ENCODE assay signal across 26 mouse cellular contexts in genomic region chr2:16414340-16414976, GRCm38 (mm10). TPM values are rescaled to one million over a fixed set of nuclear protein-coding genes. Genes with fewer than 3 reads are reported as not detected.
A peak's percentile ranks its signal among the peaks of the same experiment; 100 is the strongest.
DNase-seq lines count a peak whose midpoint lies in the region; ATAC-seq and TF ChIP-seq lines count a peak whose summit lies in the region.
"Had no signal": no experiment of that assay in that cellular context is flagged by ENCODE, and none has a peak within 500 bp of the region (broad histone marks: within the 10 kb centered on the region; RNA-seq: fewer than 3 reads in every experiment).

No protein-coding gene starts in this region.

- H3K4me2 ChIP-seq in kidney, postnatal 0 days (ENCODE audit: low read length): no peak overlapping the region
- no peak overlapping the region for H3K4me2 ChIP-seq in lung, embryonic 15.5 days
- H3K4me2 ChIP-seq in lung, postnatal 0 days (replicated peaks; ENCODE audit: low read depth, low read length): no peak overlapping the region
- H3K4me2 ChIP-seq: embryonic facial prominence, embryonic 12.5 days; forebrain, embryonic 13.5 days; forebrain, embryonic 15.5 days had no signal

- no peak for TF ChIP-seq EP300 in lung, postnatal 0 days (IDR thresholded peaks at IDR 0.05)

- DNase-seq in embryo, embryonic 10 days (ENCODE audit: low spot score): peak; percentile 7
- DNase-seq in embryo, embryonic 10.5 days (ENCODE audit: low spot score): no peak
- peak; percentile 12 for DNase-seq in kidney, postnatal 0 days (ENCODE audit: low spot score)
- DNase-seq in kidney, adult 11 months: no peak
- no peak for DNase-seq in lung, postnatal 36 days
- peak; percentile 11 for DNase-seq in lung, postnatal 0 days (ENCODE audit: low spot score)
- no peak for DNase-seq in lung, adult 2 months
- DNase-seq: adrenal gland, adult 8-10 months; adrenal gland, postnatal 14 days; adrenal gland, postnatal 36 days; B cell, adult 2 months; cerebellum, adult 11-12 months; cerebellum, adult 2 months; cerebellum, adult 9-10 months; cerebellum, postnatal 10 days; cerebellum, postnatal 25 days had no signal

- no peak for ATAC-seq in kidney, postnatal 0 days (replicated peaks; ENCODE audit: low FRiP score, low read depth)
- peak; percentile 31; the same call in 1 of the 2 replicates for ATAC-seq in lung, embryonic 15.5 days (ENCODE audit: borderline replicate concordance, extremely low read depth, low FRiP score, low TSS enrichment)
- peak; percentile 23; the same call in 1 of the 2 replicates for ATAC-seq in lung, postnatal 0 days
- ATAC-seq: activated CD4-positive, CD25-positive, alpha-beta regulatory T cell, adult 4 months; CD4-positive, CD25-positive, alpha-beta regulatory T cell, adult 4 months; forebrain, embryonic 13.5 days; forebrain, embryonic 15.5 days; Patski had no signal

- no peak overlapping the region for H3K27ac ChIP-seq in kidney, postnatal 0 days
- H3K27ac ChIP-seq in lung, embryonic 15.5 days: no peak overlapping the region
- H3K27ac ChIP-seq in lung, postnatal 0 days (ENCODE audit: low read length): no peak overlapping the region
- H3K27ac ChIP-seq: embryonic facial prominence, embryonic 10.5 days; embryonic facial prominence, embryonic 12.5 days; forebrain, embryonic 13.5 days; forebrain, embryonic 15.5 days had no signal

- no peak for TF ChIP-seq POLR2A in lung, adult 2 months (IDR thresholded peaks at IDR 0.05; ENCODE audit: borderline replicate concordance, extremely low read depth, low read depth, low read length)

- H3K9ac ChIP-seq in kidney, postnatal 0 days (ENCODE audit: low read depth, low read length): no peak overlapping the region
- no peak overlapping the region for H3K9ac ChIP-seq in lung, embryonic 15.5 days
- no peak overlapping the region for H3K9ac ChIP-seq in lung, postnatal 0 days (replicated peaks; ENCODE audit: low read depth)
- H3K9ac ChIP-seq: embryonic facial prominence, embryonic 12.5 days; forebrain, embryonic 13.5 days; forebrain, embryonic 15.5 days had no signal

- TF ChIP-seq CTCF in kidney, postnatal 0 days (IDR thresholded peaks at IDR 0.05; ENCODE audit: low read depth): no peak
- no peak for TF ChIP-seq CTCF in lung, postnatal 0 days (IDR thresholded peaks at IDR 0.05)
- TF ChIP-seq CTCF in lung, adult 2 months (IDR thresholded peaks at IDR 0.05; ENCODE audit: insufficient read depth, low read length): no peak

- no peaks in the 10 kb centered on the region for H3K9me3 ChIP-seq in kidney, postnatal 0 days (replicated peaks; ENCODE audit: low read length)
- no peaks in the 10 kb centered on the region for H3K9me3 ChIP-seq in lung, embryonic 15.5 days
- no peaks in the 10 kb centered on the region for H3K9me3 ChIP-seq in lung, postnatal 0 days (ENCODE audit: low read length)
- H3K9me3 ChIP-seq: embryonic facial prominence, embryonic 10.5 days; embryonic facial prominence, embryonic 12.5 days; forebrain, embryonic 13.5 days; forebrain, embryonic 15.5 days; G1E had no signal

- no peaks in the 10 kb centered on the region for H3K27me3 ChIP-seq in kidney, postnatal 0 days (ENCODE audit: insufficient read depth, low read length)
- H3K27me3 ChIP-seq in lung, embryonic 15.5 days: no peaks in the 10 kb centered on the region
- no peaks in the 10 kb centered on the region for H3K27me3 ChIP-seq in lung, postnatal 0 days (replicated peaks; ENCODE audit: insufficient read depth, low read length)
- H3K27me3 ChIP-seq: CH12.LX; embryonic facial prominence, embryonic 12.5 days; forebrain, embryonic 13.5 days; forebrain, embryonic 15.5 days; Patski had no signal

- no peak overlapping the region for H3K4me3 ChIP-seq in kidney, postnatal 0 days (replicated peaks; ENCODE audit: low read depth, low read length)
- H3K4me3 ChIP-seq in lung, embryonic 15.5 days: no peak overlapping the region
- no peak overlapping the region for H3K4me3 ChIP-seq in lung, postnatal 0 days (ENCODE audit: low read depth, low read length)
- no peak overlapping the region for H3K4me3 ChIP-seq in lung, adult 2 months (replicated peaks; ENCODE audit: extremely low read depth, low read depth, low read length)
- H3K4me3 ChIP-seq: embryonic facial prominence, embryonic 10.5 days; embryonic facial prominence, embryonic 12.5 days; forebrain, embryonic 13.5 days; forebrain, embryonic 15.5 days had no signal

- 16% methylated on average over 3 of the region's 3 CpGs for WGBS in kidney, postnatal 0 days
- 14% methylated on average over 3 of the region's 3 CpGs for WGBS in lung, embryonic 15.5 days
- 14% methylated on average over 3 of the region's 3 CpGs for WGBS in lung, postnatal 0 days
- WGBS in lung, adult 2 months: 17% methylated on average over 3 of the region's 3 CpGs

- no peaks in the 10 kb centered on the region for H3K36me3 ChIP-seq in kidney, postnatal 0 days (ENCODE audit: insufficient read depth, low read length)
- H3K36me3 ChIP-seq in lung, embryonic 15.5 days: no peaks in the 10 kb centered on the region
- no peaks in the 10 kb centered on the region for H3K36me3 ChIP-seq in lung, postnatal 0 days (ENCODE audit: insufficient read depth, low read length)
- H3K36me3 ChIP-seq: embryonic facial prominence, embryonic 10.5 days; embryonic facial prominence, embryonic 12.5 days; forebrain, embryonic 15.5 days; G1E had no signal

- no peaks in the 10 kb centered on the region for H3K4me1 ChIP-seq in kidney, postnatal 0 days (replicated peaks; ENCODE audit: insufficient read depth, low read length)
- H3K4me1 ChIP-seq in lung, embryonic 15.5 days: no peaks in the 10 kb centered on the region
- H3K4me1 ChIP-seq in lung, postnatal 0 days (ENCODE audit: insufficient read depth, low read depth, low read length): no peaks in the 10 kb centered on the region
- no peaks in the 10 kb centered on the region for H3K4me1 ChIP-seq in lung, adult 2 months (ENCODE audit: control insufficient read depth, insufficient read depth, low read length)
- H3K4me1 ChIP-seq: embryonic facial prominence, embryonic 10.5 days; embryonic facial prominence, embryonic 12.5 days; forebrain, embryonic 13.5 days; forebrain, embryonic 15.5 days had no signal

RNA-seq across cellular contexts. Expression of gene Plxdc2, which starts 58.4 kb away (rescaled TPM):
- polyA plus RNA-seq in kidney, postnatal 0 days (2015; fragmentation: Nextera tagmentation; extraction: Ambion mirVana): 37.3 and 39.0 TPM in 2 replicates
- 64.2 and 71.3 TPM in 2 replicates for polyA plus RNA-seq in lung, embryonic 15.5 days (2015; fragmentation: Nextera tagmentation; extraction: Ambion mirVana)
- 108 and 113 TPM in 2 replicates for polyA plus RNA-seq in lung, postnatal 0 days (2015; fragmentation: Nextera tagmentation; extraction: Ambion mirVana)
- polyA plus RNA-seq in lung, adult 2 months (2012; rRNA removed): 41.0 and 49.6 TPM in 2 replicates
- polyA plus RNA-seq: G1E had no signal

Comparison
In these comparisons a context has a peak if more than half of its experiments do, and no peak if none do; other contexts are left out.
1. DNase-seq: peak in embryo, embryonic 10 days (single experiment), kidney, postnatal 0 days (single experiment) and lung, postnatal 0 days (single experiment); none in embryo, embryonic 10.5 days (single experiment), kidney, adult 11 months (single experiment), lung, postnatal 36 days (single experiment) and lung, adult 2 months (single experiment).